Mouse (Mus musculus) thymus, adult 2 months (tissue): ENCODE data around the gene Slc47a2. TPM values are rescaled to one million over a fixed set of nuclear protein-coding genes. Genes with fewer than 3 reads are reported as not detected.

Source experiments
- DNase-seq: peaks from one replicate; pipeline ENCODE4 v3.0.0; 2021
- H3K27ac ChIP-seq: fragments of 200-500 bp; 2 replicates; pipeline ENCODE4 v1.5.1; 2012; ENCODE audit warnings: low read length, control low read depth; ENCODE audit not compliant: control insufficient read depth, insufficient read depth
- H3K27me3 ChIP-seq: fragments of 200-500 bp; 2 replicates; pipeline ENCODE4 v1.6.1; 2012; ENCODE audit warnings: mild to moderate bottlenecking, low read length, moderate library complexity, mixed read lengths; ENCODE audit not compliant: control insufficient read depth, insufficient read depth
- H3K36me3 ChIP-seq: fragments of 200-500 bp; 2 replicates; pipeline ENCODE4 v1.6.1; 2012; ENCODE audit warnings: mild to moderate bottlenecking, low read length, moderate library complexity; ENCODE audit not compliant: control insufficient read depth, insufficient read depth
- H3K4me1 ChIP-seq: fragments of 200-500 bp; replicated peaks from 2 replicates; pipeline ENCODE4 v1.6.1; 2012; ENCODE audit warnings: low read length; ENCODE audit not compliant: control insufficient read depth, insufficient read depth
- H3K4me3 ChIP-seq: fragments of 200-500 bp; 2 replicates; pipeline ENCODE4 v1.5.1; 2012; ENCODE audit warnings: mild to moderate bottlenecking, low read length, control low read depth, moderate library complexity; ENCODE audit not compliant: control insufficient read depth, insufficient read depth
- CTCF ChIP-seq: fragments of 200-500 bp; IDR thresholded peaks from 2 replicates; pipeline ENCODE4 v1.5.1; 2012; ENCODE audit warnings: mild to moderate bottlenecking, control low read depth, low read length, moderate library complexity, borderline replicate concordance; ENCODE audit not compliant: control insufficient read depth, poor library complexity, insufficient read depth; ENCODE audit errors: extremely low read depth
- POLR2A ChIP-seq: fragments of 200-500 bp; IDR thresholded peaks from 2 replicates; pipeline ENCODE4 v1.6.1; 2012; ENCODE audit warnings: mild to moderate bottlenecking, low read length, control low read depth, moderate library complexity; ENCODE audit not compliant: control insufficient read depth, poor library complexity, insufficient read depth; ENCODE audit errors: extremely low read depth
- WGBS: fragments of 180-500 bp; shearing (Covaris S2); methylation state at CpG from one replicate; pipeline ENCODE4 v1.1.7; 2018; 5-methylcytosine and 5-hydroxymethylcytosine counted together
- polyA plus RNA-seq: library from polyadenylated mRNA; depleted of rRNA; stranded (reverse); fragments of >200 nt; gene quantifications from 2 replicates; pipeline ENCODE4 v1.2.3, GENCODE M21; 2012

Gene Slc47a2
- polyA plus RNA-seq, 1 experiment, result 0.67 TPM

DNA sequence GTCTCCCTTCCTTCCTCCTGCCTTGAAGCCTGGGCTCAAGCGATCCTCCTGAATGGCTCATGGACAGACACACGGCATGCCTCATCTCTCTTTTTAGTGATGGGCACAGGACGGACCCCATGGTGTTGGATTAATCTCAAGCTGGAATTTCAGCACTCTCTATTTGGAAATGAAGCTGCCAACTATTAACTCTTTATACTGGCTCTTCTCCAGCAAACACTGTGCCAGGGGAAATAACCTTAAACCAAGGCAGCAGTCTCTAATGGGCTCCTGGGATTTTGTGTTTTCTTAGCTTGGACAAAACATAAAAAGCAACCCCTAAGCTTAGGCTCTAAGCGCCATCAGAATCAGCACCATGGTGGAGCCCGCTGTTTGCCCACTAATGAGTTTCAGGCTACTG is 72.3 kb downstream of the Slc47a2 start:
- Histone ChIP-seq H3K4me1 (peaks cover 2% of the 10 kb centered on the region; the same call in 1 of the 2 replicates), H3K36me3 (no peaks in the 10 kb centered on the region), H3K27ac (no peak overlapping the region), H3K4me3 (no peak overlapping the region), H3K27me3 (no peaks in the 10 kb centered on the region)
- 99% methylated on average over 5 of the region's 5 CpGs for WGBS
- no peak for DNase-seq
- TF ChIP-seq CTCF (no peak), POLR2A (no peak)

DNA sequence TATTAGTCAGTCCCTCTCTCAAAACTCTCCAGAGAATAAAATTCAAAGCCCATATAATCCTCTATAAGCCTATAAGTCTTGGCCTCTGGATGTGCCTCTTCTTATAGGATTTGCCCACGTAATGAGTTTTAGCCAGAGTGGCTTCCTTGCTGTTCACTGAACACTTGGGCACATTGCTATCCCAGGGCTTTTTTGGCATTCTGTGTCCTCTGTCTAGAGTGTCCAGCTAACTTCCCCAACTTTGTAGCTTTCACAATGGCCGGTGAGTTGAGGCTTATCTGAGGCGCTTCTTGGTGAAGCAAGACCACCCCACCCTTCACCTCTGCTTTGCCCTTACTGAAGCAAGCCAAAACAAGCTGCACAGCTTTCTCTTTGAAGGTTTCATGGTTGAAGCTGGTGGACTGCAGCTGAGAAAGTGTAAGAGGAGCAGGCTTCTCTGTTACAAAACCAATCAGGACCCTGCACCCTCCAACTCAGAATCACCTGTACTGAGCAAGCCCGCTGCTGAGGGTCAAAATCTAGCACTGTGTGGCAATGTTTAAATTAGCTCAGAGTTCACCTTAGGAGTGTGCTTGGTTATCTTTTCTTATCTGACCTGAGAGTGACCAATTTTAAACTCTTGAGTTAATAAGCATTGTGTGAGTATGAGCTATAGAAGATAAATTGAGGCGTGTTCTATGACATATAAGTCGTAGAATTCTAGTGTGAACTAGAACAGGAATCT is 73.9 kb downstream of the Slc47a2 start:
- no peak for DNase-seq
- H3K4me1 ChIP-seq, result peaks cover 2% of the 10 kb centered on the region; the same call in 1 of the 2 replicates
- peaks cover 4% of the 10 kb centered on the region; the same call in 1 of the 2 replicates for H3K36me3 ChIP-seq
- 96% methylated on average over 6 of the region's 6 CpGs for WGBS
- no peak overlapping the region for H3K4me3 ChIP-seq
- TF ChIP-seq POLR2A (no peak), CTCF (no peak)
- H3K27me3 ChIP-seq, result no peaks in the 10 kb centered on the region
- no peak overlapping the region for H3K27ac ChIP-seq

DNA sequence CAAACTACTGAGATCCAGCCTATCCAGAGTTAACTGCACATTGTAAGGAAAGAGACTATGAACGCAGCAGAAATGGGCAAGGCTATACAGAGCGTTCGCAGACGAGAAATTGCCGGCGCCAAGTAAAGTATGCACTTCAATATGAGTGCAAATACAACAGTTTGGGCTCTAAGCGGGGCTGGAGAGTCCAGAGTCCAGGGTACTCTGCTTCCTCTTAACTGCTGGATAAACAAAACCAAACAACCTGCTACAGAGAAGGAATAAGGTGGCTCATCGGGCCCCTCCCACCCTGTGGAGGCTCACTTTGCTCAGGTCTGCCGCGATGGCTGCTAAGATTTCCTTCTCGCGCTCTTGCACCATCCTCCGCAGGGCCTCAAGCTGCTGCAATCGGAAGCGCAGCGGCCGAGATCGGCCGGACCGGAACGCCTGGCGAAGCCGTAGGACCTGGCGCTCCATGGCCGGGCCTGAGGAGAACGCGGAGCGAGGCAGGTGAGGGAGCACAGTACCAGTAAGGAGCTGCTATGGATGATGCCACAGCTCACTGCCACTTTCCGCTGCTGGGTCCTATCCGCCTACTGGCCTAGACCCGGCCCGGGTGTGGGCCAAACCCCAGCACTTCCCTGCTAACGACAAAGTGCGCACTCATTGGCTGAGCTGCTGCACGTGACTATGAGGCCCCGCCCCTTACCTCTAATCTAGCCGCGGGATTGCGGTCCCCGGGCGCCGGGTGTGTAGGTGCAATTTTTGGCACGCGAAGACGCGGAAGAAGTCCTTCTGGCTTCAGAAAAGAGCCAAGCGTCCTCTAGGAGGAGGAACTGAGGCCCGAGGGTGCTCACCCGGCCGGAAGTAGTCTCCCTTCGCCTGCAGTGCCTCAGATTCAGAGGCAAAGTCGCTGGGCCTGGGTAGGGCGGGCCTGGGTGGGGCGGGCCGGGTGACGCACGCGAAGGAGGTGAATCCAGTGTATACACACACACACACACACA is 75.8 kb downstream of the Slc47a2 start, which contains the start of gene Aldh3a2:
Aldh3a2 (minus strand) TSS at position 914 of the 983 bp plus-strand sequence.
- H3K4me1 ChIP-seq, result peaks cover 2% of the 10 kb centered on the region; the same call in 1 of the 2 replicates
- H3K27ac ChIP-seq, result peak within 1 kb of the TSS; percentile 85
- H3K27me3 ChIP-seq, result no peaks in the 10 kb centered on the region
- H3K36me3 ChIP-seq, result peaks cover 21% of the 10 kb centered on the region
- peak; percentile 26; the same call in 1 of the 2 replicates for TF ChIP-seq CTCF
- TF ChIP-seq POLR2A, result peak; percentile 92
- under 1% methylated on average over 58 of the region's 58 CpGs for WGBS
- H3K4me3 ChIP-seq, result peak within 1 kb of the TSS; percentile 85
- DNase-seq, result peak; percentile 98

DNA sequence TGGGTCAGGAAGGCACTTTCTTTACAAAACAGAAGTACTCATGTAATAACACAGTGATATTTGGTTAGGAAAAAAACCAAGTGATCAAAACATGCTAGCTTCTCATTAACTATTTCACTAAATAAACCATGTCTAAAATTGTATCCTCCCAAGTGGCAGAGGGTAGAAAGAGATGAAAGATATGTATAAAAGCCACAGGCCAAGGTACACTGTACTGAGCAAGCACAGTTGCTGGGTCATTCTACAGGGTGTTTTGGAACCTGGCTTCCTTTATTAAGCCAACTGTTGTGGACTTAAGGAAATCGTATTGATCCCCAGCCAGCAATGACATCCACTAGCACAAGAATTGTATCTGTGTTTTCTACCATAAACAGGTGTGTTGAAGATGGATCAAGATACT is 78.8 kb downstream of the Slc47a2 start:
- Histone ChIP-seq H3K27ac (no peak overlapping the region), H3K4me1 (peaks cover 2% of the 10 kb centered on the region; the same call in 1 of the 2 replicates), H3K27me3 (no peaks in the 10 kb centered on the region), H3K36me3 (peaks cover 45% of the 10 kb centered on the region), H3K4me3 (no peak overlapping the region)
- no peak for TF ChIP-seq POLR2A
- no peak for TF ChIP-seq CTCF
- 93% methylated on average over 1 of the region's 1 CpGs for WGBS
- DNase-seq, result no peak

DNA sequence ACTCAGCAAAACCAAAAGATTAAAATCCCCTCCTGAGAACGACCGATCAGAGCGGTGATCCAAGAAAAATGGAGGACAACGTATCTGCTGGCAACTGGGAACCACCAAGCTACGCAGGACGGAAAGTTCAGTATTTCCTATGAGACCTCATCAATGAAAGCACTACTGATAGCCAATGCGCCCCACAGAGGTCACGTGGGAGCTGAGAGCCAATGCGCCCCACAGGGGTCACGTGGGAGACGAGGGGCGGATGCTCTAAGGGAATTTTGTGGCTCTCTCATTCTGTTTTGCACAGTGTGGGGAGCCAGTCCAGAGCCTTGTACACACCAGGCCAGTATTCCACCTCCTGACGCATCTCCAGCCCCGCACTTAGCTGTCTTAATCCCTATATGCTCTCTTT is 80.1 kb downstream of the Slc47a2 start:
- WGBS, result 98% methylated on average over 14 of the region's 14 CpGs
- no peaks in the 10 kb centered on the region for H3K27me3 ChIP-seq
- no peak for TF ChIP-seq POLR2A
- no peak for TF ChIP-seq CTCF
- no peak for DNase-seq
- H3K36me3 ChIP-seq, result peaks cover 57% of the 10 kb centered on the region
- H3K4me3 ChIP-seq, result no peak overlapping the region
- H3K27ac ChIP-seq, result no peak overlapping the region
- H3K4me1 ChIP-seq, result peaks cover 2% of the 10 kb centered on the region; the same call in 1 of the 2 replicates

DNA sequence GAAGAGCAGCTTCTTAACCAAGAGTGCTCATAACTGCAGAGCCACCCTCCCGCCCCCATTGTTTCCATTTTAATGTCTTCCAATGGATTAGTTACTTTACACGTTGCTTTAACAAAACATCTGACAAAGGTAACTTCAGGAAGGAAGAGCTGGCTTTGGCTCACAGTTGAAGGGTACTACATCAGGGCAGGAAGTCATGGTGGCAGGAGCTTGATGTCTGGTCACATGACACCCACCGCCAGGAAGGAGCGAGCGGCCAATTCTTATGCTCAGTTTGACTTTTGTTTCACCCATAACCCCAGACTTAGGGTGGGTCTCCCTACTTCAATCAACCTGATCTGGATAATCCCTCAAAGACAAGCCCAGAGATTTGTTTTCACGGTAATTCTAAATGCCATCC is 83.6 kb downstream of the Slc47a2 start:
- Histone ChIP-seq H3K27me3 (no peaks in the 10 kb centered on the region), H3K27ac (no peak overlapping the region), H3K36me3 (peaks cover 72% of the 10 kb centered on the region), H3K4me3 (no peak overlapping the region), H3K4me1 (no peaks in the 10 kb centered on the region)
- WGBS, result 98% methylated on average over 6 of the region's 6 CpGs
- TF ChIP-seq POLR2A (no peak), CTCF (no peak)
- DNase-seq, result no peak
